Mouse (Mus musculus) kidney, adult 2 months (tissue): ENCODE measurements around the gene Figla.

ENCODE experiments used
- CTCF ChIP-seq: fragments of 200-500 bp; conservative IDR thresholded peaks from 2 replicates; pipeline ENCODE4 v1.5.1; 2011; ENCODE audit warnings: low read depth, mild to moderate bottlenecking, control low read depth, low read length, moderate library complexity, mixed read lengths; ENCODE audit not compliant: insufficient read depth, insufficient read length
- POLR2A ChIP-seq: fragments of 200-500 bp; IDR thresholded peaks from one replicate; pipeline ENCODE4 v1.6.1; 2011; ENCODE audit warnings: low read depth, low read length, control low read depth

DNA sequence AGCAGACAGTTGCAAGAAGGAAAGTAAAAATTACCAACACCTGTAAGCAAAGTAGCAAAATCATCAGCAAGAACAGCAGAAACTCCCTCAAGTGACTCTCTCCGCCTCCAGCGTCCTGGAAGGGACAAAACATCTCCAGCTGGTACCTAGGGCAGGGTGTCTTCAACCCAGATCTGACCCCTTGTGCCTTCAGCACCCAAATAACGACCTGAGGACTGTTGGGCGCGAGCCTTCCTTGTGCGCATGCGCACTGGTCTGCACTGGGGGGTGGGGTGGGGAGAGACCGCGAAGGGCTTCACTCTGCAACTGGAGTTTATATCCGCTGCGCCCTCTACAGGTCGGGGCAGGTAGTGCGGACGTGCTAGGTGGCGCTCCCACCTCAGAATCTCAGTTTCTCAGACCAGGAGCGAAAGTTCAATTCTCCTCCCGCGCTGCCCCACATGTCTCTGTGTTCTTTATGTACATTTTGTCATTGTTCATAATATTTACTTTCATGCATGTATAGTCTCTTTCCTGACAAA is 12.5 kb upstream of the Figla start:
- TF ChIP-seq POLR2A (no peak), CTCF (peak; percentile 52)
